22 mouse cellular contexts compared by ENCODE assay signal in the genomic region with DNA sequence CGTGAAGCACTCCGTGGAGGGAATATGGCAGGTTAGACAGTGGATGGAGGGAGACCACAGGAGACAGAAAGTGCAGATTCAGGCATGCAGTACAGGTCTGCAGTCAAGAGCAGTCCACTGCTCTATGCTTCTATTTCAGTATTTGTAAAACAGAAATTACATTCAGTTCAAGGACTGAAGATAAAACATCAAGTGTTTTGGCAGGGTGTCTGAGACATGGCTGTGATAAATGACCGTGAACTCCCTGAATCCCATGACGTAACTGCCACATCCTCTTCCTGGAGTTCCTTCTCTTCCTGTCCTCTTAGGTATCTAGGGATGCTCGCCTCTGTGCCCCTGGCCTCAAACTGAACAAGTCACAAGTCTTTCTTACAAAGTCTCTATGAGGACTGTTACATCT.
"Had no signal": no experiment of that assay in that cellular context is flagged by ENCODE, and none has a peak within 500 bp of the region (broad histone marks: within the 10 kb centered on the region; RNA-seq: fewer than 3 reads in every experiment).

No protein-coding gene starts in this region.

- H3K4me1 ChIP-seq: limb, embryonic 10.5 days; limb, embryonic 13.5 days; liver, embryonic 12.5 days; liver, embryonic 15.5 days; lung, embryonic 15.5 days; midbrain, embryonic 10.5 days; neural tube, embryonic 12.5 days; neural tube, embryonic 15.5 days; stomach, embryonic 15.5 days had no signal

- H3K4me2 ChIP-seq: limb, embryonic 13.5 days; liver, embryonic 12.5 days; liver, embryonic 15.5 days; lung, embryonic 15.5 days; neural tube, embryonic 12.5 days; neural tube, embryonic 15.5 days; stomach, embryonic 15.5 days had no signal

- ATAC-seq: liver, embryonic 12.5 days had no signal

- DNase-seq: kidney, postnatal 14 days; kidney, postnatal 4 days; liver; lung, adult 18-20 months; lung, postnatal 10 days; lung, postnatal 36 days; midbrain, embryonic 14.5 days; right cerebral cortex, adult 18-20 months; right cerebral cortex, postnatal 14 days; right cerebral cortex, postnatal 4 days; spleen, adult 18-20 months; thymus, postnatal 25 days had no signal

- H3K4me3 ChIP-seq: limb, embryonic 10.5 days; limb, embryonic 13.5 days; liver, embryonic 12.5 days; liver, embryonic 15.5 days; lung, embryonic 15.5 days; megakaryocyte, embryonic 14.5 days; midbrain, embryonic 10.5 days; neural tube, embryonic 12.5 days; neural tube, embryonic 15.5 days; stomach, embryonic 15.5 days had no signal

- H3K27me3 ChIP-seq: limb, embryonic 13.5 days; liver, embryonic 12.5 days; liver, embryonic 15.5 days; lung, embryonic 15.5 days; megakaryocyte, embryonic 14.5 days; neural tube, embryonic 12.5 days; neural tube, embryonic 15.5 days; stomach, embryonic 15.5 days had no signal

- H3K27ac ChIP-seq: limb, embryonic 10.5 days; limb, embryonic 13.5 days; liver, embryonic 12.5 days; liver, embryonic 15.5 days; lung, embryonic 15.5 days; midbrain, embryonic 10.5 days; neural tube, embryonic 12.5 days; neural tube, embryonic 15.5 days; stomach, embryonic 15.5 days had no signal

- H3K9ac ChIP-seq: limb, embryonic 13.5 days; liver, embryonic 12.5 days; liver, embryonic 15.5 days; lung, embryonic 15.5 days; neural tube, embryonic 12.5 days; neural tube, embryonic 15.5 days; stomach, embryonic 15.5 days had no signal

- H3K9me3 ChIP-seq: limb, embryonic 10.5 days; limb, embryonic 13.5 days; liver, embryonic 12.5 days; liver, embryonic 15.5 days; lung, embryonic 15.5 days; megakaryocyte, embryonic 14.5 days; midbrain, embryonic 10.5 days; neural tube, embryonic 12.5 days; neural tube, embryonic 15.5 days; stomach, embryonic 15.5 days had no signal
